Mouse (Mus musculus) spleen, adult 10 weeks (tissue): Measurements from ENCODE around the gene Gm49027. TPM values are rescaled to one million over a fixed set of nuclear protein-coding genes. Genes with fewer than 3 reads are reported as not detected.

Experiments used
- polyA plus RNA-seq: library from polyadenylated mRNA; stranded (reverse); fragments of 350-450 nt; fragmentation: Illumina TruSeq; extraction: RNeasy Lipid Tissue Mini Kit (QIAGEN cat#74804); gene quantifications from one replicate; pipeline ENCODE4 v1.2.3, GENCODE M21; 2015; ENCODE audit warnings: low replicate concordance; ENCODE audit not compliant: insufficient read depth

Gm49027 gene
- not detected for polyA plus RNA-seq

DNA sequence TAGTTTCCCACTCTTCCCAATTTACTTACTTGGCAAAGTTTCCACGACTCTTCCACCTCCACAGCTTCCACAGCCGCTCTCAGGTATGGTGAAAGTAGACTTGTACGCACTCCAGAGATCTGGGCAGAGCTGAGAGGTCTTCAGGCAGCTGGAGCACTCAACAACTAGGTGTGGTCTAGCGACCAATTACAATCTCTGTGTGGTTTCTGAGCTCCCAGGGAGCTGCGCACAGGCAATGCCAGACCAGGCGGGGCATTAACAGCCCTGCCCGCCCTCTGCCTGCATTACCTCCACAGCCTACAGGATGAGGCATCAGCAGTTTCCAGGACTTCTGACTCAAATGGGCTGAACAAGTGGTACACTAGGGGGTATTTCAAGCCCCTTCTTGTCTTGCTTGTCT is at the start of gene Gm49027:
Gene Gm49027 (minus strand): TSS at position 208 of the 400 bp plus-strand sequence.

DNA sequence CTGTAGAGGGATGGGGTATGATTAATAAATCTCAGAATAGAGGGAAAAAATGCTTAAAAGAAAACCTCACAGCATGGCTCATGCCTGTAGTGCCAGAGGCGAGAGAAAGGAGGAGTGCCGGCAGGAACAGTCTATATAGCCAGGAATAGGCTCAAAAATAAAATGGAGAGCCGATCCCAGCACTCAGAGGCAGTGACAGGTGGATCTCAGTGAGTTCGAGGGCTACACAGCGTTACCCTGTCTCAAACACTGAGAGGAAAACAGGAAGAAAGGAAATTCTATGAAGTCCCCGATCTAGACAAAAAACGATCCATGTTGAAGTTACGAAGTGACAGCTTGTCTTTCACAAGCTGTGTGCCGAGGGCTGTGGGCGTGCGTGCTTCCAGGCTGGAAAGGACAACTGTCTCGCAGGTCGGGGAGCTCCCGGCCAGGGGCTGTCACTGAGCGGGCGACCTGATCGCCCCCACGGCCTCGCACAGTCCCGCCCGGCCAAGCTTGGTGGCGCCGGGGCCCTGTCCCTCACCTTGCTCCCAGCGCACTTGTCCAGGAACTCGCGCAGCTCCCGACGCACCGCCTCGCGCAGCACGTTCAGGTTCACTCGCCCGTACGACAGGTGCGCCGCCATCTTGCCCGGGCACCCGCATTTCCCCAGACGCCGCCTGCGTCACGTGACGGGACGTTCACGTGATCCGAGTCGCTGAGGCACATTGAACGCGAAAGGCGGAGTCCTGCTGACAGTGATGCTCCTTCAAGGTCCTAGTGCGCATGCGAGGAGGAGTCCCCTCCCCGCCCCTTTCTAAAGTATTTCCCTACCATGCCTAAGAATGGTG is 47.3 kb upstream of the Gm49027 start, which contains the start of gene Vps33a:
Gene Vps33a (minus strand): TSS at position 682 of the 830 bp plus-strand sequence.

DNA sequence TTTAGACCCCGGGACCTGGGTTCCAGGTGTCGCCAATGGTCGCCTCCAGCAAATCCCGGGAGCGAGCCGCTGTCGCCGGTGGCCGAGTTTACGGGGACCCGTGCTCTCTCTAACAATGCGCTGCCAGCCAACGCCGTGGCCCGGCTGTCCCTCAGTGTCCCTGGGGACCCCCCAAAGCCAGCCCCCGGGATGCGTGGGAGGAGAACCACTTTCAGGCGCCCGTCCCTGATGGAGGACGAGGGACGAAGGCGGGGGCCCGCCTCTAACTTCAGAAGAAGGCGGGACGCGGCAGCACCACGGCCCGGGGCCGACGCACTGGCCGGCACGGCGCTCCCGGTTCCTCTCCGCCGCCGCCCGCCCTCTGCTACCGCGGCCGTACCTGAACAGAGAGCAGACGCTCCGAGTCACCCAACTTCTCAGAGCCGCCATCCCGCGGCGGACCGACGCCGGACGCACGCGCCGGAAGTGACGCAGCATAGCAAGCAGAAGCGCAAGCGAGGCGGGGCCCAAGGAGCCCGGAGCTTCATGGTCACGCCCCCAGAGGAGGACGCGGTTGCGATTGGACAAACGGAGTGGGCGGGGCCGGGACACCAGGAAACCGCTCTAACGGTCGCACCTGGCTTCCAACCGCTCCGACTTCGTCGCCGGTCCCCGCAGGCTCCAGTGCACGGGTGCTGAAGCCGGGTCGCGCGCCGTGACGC is 1.4 kb downstream of the Gm49027 start, which contains the start of gene Diablo:
Gene Diablo (minus strand): TSS at position 485 of the 701 bp plus-strand sequence.

DNA sequence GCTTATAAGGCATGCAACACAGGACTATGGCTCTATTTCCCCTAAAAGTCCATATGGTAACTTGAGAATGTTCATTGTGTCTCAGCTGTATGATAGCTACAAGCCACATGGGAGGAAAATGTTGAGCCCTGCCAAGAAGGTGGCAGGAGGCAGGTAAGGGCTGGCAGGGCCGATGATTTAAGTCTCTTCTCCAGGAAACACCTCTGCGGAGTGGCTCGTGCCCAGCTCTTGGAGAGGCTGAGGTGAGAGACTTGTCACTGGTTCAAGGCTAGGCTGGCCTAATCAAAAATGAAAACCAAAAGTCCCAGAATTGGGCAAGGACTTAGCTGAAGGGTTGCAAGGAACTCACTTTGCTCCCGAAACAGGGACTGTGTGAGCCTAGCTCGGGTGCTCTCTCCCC is 15.1 kb downstream of the Gm49027 start, which contains the start of gene B3gnt4:
Gene B3gnt4 (plus strand): TSS at position 301 of the 400 bp plus-strand sequence.

DNA sequence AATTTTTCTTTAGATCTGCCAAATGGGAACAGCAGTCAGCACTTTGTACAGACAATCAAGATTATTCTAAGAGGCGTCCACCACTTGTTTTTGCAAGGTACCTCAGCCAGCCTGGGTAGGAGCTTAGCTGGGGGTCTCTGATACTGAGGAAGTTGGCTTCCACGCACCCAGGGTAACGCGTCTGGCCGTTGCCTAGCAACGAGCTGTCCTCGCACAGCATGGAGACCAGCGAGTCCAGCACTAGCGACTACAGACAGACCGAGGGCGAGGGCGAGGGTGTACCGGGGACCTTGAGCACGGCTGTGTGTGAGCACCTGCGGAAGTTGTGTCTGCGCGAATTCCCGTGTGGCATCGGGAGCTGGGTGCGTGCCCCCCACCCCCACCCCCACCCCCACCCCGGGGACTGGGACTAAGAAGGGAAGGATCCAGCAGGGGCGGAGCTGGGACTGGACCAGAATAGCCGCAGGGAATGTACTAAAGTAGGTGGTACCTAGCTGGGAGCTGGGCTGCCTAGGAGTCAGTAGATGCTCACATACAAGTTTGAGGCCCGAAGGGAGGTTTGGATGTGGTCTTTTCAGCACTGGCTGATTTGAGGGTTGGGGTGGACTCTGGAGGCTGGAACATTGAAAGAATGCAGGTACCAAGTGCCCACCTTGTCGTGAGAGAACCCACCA is 36.0 kb downstream of the Gm49027 start, which contains the start of the genes Lrrc43 and Il31:
Gene Lrrc43 (plus strand): TSS at position 194 of the 674 bp plus-strand sequence.
Gene Il31 (minus strand): TSS at position 378 of the 674 bp plus-strand sequence.

Other genes with a start within 250 kb of the Gm49027 start
- gene Bcl7a, start 181.7 kb downstream of the Gm49027 start, polyA plus RNA-seq: 25.6 TPM
- gene Mlxip, start 130.7 kb downstream of the Gm49027 start, polyA plus RNA-seq: 83.7 TPM
- not detected for gene Lrrc43, start 36.2 kb downstream of the Gm49027 start, polyA plus RNA-seq
- not detected for gene Il31, start 36.0 kb downstream of the Gm49027 start, polyA plus RNA-seq
- gene B3gnt4, start 15.0 kb downstream of the Gm49027 start, polyA plus RNA-seq: not detected
- 92.0 TPM for gene Diablo, start 1.3 kb downstream of the Gm49027 start, polyA plus RNA-seq
- gene Vps33a, start 47.5 kb upstream of the Gm49027 start, polyA plus RNA-seq: 30.5 TPM
- 36.5 TPM for gene Clip1, start 159.1 kb upstream of the Gm49027 start, polyA plus RNA-seq
- 87.5 TPM for gene Zcchc8, start 195.6 kb upstream of the Gm49027 start, polyA plus RNA-seq
- 274 TPM for gene Rsrc2, start 223.9 kb upstream of the Gm49027 start, polyA plus RNA-seq
- 6.4 TPM for gene Kntc1, start 224.2 kb upstream of the Gm49027 start, polyA plus RNA-seq